Mouse (Mus musculus): ENCODE results near the gene Tinagl1.

- no peak for TF ChIP-seq CTCF (IDR thresholded peaks at IDR 0.05; ENCODE audit: control insufficient read depth, insufficient read depth, insufficient replicate concordance, low read depth, low read length)
- no peak for TF ChIP-seq POLR2A (IDR thresholded peaks at IDR 0.05; ENCODE audit: control insufficient read depth, low read depth, low read length)
Observed at GRCm38 (mm10) chr4:130186891-130187290, 12.0 kb upstream of the Tinagl1 start.
